Mouse (Mus musculus) CD8-positive naive resting alpha-beta T cell, adult 2 months (primary cell): ENCODE measurements around the gene B3gnt7.
"Not testable (repeated sequence)": the region's sequence is repeated elsewhere in the genome, so short reads cannot be mapped to it uniquely, and the experiment has no call there.

ENCODE experiments used
- DNase-seq, 2 experiments: peaks; one replicate each; pipeline ENCODE4 v3.0.0; 2022; ENCODE audit warnings: low read depth in 2 of 2, low spot score in 2 of 2

Gene B3gnt7

GRCm38 (mm10) chr1:86301221-86302091 lies 1.2 kb upstream of the B3gnt7 start:
- peak in 1 of 2 experiments; percentile 28 for DNase-seq

DNA sequence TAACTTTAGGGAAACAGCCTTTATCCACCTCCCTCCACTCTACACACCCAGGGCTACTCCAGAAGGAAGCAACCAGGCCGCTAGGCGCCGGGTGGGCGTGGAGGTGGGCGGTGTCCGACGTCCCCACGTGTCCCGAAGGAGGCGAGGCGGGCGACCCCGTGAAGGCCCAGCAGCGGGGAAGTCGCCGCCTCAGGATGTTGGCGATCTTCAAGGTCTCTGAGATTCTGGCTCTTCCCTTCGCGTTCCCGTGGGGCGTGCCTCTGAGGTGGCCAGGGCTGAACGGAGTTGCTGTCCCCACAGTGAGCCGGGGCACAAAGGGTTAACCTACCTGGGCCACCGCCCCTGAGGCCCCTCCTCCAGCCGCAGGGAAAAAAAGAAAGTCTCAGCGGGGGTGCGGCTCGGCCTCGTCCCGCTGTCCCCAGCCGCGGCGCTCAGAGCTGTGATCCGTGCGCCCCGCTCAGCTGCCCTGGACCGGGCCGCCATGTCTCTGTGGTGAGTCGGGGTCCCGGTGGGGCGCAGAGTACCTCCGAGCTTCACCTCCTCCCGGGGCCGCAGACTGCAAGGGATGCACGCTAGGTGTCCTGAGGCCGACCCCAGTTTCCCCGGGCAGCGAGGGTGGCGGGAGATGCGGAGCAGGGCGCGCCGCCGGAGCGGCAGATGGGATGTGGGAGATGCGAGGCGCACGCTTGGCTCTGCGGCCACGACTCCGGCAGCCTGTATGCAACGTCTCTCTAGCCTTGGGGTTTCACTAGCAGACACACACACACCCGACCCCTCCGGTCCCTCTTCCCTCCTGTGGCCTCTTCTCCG lies 636 bp downstream of the B3gnt7 start:
- DNase-seq = peak in 1 of 2 experiments; percentile 12

- DNase-seq = no peak
These were observed 1.2 kb downstream of the B3gnt7 start for GRCm38 (mm10) chr1:86303873-86304250.

- no peak for DNase-seq
These were observed 4.1 kb downstream of the B3gnt7 start for GRCm38 (mm10) chr1:86306686-86307085.

DNA sequence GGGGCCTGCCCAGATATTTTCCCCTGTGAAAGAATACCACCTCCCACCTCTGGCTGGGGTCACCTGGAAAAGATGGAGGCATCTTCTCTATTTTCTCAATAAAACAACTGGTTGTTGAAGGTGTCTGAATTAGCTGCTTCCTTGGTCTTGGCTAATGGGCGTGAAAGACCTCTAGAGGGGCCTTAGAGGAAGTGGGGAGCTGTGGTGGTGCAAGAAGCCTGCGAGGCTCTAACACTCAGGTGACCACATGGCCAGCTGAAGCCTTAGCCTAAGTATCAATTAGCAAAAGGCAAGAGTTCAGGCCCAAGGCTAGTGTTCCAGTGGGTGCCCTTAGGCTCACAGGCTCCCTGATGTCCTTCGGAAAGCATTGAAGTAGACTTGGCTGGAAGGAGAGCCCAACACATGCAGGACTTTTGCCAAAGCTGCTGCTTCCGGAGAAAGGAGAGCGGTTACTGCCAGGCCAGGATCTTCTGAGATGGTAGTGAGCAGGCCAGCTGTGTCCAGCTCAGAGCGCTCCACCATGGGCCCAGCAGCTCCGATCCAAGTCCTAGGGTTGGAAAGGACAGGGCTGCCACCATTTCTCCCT lies 4.6 kb downstream of the B3gnt7 start:
- DNase-seq = no peak

DNA sequence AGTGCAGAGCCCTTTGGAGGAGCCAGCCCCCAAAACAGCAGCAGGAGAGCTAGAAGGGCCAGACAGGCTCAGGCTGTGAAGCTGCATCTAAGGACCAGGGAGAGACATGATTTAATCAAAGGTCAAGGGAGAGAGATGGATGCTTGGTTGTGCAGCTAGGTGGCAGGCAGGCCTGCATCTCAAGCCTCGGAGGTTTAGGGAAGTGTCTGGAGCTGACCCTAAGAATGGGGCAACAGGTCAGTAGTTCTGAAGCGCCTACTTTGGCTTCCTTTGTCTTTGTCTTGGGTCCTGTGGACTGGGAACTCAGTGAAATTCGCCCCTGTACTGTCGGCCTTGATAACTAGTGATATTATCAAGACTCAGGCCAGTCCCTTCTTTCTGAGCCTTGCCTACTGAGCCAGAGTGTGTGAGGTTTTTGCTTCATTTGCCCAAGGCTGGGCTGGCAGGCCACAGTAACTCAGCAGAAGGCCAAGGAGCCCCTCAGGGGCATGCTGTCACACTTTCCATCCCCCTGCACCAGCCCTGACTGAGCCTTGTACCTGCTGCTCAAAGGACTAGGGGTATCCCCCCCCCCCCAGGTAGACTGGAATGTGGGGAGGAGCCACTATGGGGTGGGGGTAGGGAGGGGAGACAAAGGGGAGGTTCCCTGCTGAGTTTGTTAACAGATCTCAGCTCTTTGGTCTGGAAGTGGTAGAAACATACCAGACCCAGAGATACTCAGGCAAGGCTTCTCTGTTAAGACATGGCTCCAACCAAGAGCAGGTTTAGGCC lies 5.4 kb downstream of the B3gnt7 start:
- no peak for DNase-seq

DNA sequence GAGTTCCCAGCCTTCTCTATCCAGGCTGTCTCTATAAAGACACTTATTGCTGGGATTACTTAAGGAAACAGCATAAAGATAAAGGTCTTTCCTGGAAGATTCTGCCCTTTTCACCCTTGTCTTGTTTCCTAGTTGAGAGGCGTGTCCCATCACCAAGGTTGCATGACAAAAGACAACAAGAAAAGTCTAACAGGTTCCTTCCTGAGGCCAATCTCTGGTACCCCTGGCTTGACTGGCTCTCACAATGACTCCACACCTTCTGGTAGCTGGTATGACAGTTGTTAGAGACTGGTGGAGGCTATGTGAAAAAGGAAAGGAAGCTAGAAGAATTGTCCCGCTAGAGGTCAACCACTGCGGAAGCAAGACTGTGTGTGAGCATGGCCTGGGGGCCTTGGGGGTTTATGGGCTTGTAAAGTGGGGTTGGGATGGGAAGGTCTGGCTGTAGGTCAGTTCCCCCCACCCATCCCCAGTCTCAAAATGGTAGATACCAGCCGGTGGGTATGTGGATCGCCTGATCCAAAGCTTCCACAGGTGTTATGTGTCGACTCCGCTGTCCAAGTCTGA lies 6.7 kb downstream of the B3gnt7 start:
- DNase-seq = no peak

DNA sequence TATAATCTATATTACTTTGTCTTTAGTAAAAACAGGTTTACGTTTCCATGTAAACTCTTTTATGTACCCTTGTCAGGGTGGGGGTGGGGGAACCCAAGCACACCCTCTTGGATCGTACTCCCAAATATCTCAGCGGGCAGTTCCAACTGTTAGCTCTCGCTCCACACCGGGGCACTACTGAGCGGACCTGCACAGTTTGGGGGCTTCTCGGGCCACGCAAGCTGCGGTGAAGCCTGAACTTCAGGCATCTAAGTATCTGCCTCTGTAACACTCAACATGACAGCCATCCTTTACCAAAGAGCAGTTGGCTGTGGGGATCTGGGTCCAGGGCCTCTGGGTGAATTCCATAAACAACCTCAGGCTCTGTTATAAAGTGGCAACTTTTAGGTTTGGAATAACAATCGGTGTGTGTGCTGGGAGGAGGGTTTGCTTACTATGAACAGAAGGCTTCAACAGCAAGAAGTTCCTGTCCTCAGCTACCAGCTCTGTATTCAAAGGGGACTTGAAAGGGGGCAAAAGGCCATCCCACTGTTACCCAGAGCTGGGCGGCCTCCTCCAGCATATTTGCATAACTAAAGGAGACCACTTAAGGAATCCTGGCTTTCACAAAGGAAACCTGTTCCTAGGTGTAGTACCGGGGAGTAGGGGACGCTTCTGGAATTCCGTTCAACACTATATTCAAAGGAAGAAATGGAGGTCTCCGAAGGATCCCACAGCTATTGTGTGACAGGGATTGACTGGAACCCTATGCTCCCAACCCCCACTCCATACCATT lies 8.1 kb downstream of the B3gnt7 start:
- DNase-seq = no peak

DNA sequence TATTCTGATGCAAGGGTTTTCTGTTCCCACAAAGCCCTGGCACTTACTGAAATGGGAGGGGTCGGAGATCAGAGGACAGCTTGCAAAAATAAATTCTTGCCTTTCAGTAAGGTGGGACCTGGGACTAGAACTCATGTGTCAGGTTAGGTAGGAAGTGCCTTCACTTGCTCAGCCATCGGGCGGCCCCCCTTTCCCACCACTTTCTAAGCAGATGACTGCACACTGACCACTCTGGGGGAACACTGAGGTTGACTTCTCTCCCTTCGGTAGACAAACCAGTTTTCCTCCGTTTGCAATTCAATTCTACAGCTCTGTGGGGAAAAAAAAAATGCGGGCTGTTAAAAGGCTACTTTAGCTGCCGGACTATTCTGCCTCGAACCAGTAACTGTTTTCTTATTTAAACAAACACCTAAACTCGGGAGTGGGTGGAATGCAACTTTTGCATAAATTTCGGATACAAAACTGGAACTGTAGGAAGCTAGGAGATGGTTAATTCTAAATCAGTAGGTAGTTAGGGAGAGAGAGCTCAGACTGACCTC lies 8.9 kb downstream of the B3gnt7 start:
- no peak for DNase-seq

GRCm38 (mm10) chr1:86312269-86312668 lies 9.6 kb downstream of the B3gnt7 start:
- DNase-seq = no peak

- DNase-seq = no peak
These were observed 10.6 kb downstream of the B3gnt7 start for GRCm38 (mm10) chr1:86313096-86313771.

GRCm38 (mm10) chr1:86313772-86314125 lies 11.1 kb downstream of the B3gnt7 start:
- no peak for DNase-seq

DNA sequence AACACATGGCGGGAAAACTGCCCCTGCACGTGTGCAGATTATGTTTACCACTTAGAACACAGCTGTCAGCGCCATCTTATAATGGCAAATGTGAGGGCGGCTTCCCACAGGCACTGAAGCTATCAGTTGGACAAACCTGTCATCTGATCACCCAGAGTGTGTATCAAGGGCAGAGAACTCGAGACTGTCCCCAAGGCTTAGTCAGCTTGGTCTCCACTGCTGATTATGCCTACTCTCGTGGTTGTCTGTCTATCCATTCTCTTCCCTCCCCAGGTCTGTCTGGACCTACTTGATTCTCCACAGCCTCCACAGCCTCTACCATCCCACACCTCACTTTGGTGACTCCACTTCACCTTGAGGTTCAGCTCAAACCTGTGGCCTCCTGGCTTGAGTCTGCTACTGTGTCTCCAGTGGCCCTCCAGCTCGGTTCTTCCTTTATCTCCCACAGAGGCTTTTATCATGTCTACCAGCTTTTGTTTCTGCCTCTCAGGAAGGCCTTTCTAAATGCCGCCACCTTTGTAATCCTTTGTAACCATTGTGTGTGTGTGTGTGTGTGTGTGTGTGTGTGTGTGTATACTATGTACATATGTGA lies 18.3 kb downstream of the B3gnt7 start:
- no peak for DNase-seq

GRCm38 (mm10) chr1:86336330-86336729 lies 33.7 kb downstream of the B3gnt7 start:
- DNase-seq = no peak

DNA sequence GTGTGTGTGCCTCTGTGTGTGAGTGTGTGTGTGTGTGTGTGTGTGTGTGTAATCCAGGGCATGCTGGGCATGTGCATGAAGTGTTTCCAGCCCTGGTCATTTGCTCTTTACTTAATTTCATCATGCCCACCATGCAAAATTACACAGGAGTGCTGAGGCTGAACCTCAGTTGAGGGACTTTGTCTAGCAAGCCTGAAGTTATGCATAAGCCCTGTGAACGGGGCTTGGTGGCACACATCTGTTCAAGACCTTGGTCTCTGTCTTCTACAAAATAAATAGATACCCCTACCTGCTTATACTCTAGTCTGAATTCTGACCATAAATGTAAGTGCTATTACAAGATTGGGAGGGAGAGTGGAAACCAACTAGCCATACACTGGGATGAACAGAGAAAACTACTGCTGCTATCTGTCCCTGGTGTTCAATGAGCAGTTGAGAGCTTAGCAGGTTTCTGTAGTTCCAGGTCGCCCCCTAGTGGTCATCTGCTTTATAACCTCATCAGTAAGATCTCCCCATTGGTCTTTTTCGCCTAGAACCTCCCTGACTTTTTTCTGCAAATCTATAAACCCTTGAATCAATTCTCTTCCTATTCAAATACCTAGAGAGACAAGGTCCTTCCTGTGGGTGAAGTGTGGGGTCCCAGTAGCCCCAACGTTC lies 36.7 kb downstream of the B3gnt7 start:
- DNase-seq = peak; percentile 79 to 86

DNA sequence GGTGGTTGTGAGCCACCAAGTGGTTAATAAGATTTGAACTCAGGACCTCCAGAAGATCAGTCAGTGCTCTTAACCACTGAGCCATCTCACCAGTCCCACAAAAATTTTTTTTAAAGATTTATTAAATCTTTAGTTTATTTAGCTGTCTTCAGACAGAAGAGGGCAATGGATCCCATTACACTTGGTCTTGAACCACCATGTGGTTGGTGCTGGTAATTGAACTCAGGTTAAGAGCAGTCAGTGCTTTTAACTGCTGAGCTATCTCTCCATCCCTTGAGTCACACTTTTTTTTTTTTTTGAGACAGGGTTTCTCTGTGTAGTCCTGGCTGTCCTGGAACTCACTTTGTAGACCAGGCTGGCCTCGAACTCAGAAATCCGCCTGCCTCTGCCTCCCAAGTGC lies 38.5 kb downstream of the B3gnt7 start:
- DNase-seq = not testable (repeated sequence)

DNA sequence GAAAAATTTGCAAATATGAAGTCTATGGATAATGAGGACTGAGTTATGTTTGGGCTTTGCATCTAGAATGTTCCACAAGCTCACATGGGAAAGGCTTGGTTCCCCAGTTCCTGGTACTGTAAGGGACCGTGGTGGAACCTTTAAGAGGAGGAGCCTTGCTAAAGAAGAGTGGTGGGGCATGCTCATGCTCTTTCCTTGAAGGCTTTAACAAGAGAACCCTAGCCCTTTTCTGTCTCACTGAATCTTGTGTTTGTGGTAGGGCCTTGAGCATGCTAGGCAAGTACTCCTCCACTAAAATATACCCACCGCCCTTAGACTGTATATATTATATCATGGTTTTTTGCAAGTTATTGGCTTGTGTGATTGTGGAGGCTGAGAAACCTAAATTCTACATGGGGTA lies 39.7 kb downstream of the B3gnt7 start:
- DNase-seq = no peak

- no peak for DNase-seq
These were observed 40.5 kb downstream of the B3gnt7 start for GRCm38 (mm10) chr1:86343087-86343645.
